Mouse (Mus musculus) c-Kit-positive CD71-positive TER-119-negative erythroid progenitor cells, embryonic 14.5 days (primary cell): ENCODE results near the gene Nphs2.
"Not testable (repeated sequence)": the region's sequence is repeated elsewhere in the genome, so short reads cannot be mapped to it uniquely, and the experiment has no call there.

Experiments used
- DNase-seq: peaks from one replicate; pipeline ENCODE4 v3.0.0-alpha.2; 2013; ENCODE audit warnings: low read depth

Gene Nphs2

DNA sequence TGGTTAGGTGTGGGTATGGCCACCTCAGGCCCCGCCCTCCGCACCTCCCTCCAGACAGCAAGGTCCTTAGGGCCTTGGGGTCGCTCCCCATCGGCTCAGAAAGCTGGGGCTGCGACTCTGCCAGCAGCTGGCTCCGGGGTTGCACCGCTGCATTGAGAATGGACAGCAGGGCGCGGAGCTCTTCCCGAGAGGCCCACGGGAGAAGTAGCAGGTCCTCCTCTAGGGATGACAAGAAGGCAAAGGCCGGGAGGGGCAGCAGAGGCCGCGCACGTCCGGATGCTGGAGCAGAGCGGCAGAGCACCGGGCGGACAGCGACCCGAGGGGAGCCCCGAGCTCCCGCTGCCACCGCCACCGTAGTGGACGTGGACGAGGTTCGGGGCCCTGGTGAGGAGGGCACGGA, at the start of gene Nphs2:
Nphs2 (plus strand) TSS at position 98 of the 400 bp plus-strand sequence.
- DNase-seq: no peak

DNA sequence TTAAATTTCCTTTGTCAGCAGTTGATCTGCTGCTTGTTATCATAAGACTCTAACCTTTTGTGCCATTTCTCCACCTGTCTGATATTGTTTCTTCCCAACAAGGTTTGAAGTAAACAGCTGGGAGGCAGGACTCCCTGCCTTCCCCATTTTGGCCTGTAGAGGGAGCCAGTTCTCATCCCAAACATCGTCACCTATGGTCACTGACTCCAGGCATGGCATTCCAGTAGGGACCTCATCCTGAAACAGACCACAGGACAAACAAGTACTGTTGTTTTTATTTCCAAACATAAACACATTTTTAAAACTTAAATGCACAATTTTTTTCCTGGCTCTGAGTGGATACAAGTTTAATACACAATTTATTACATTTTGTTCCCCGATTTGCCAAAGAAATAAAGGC, 47.2 kb upstream of the Nphs2 start:
- peak; percentile 33 for DNase-seq

DNA sequence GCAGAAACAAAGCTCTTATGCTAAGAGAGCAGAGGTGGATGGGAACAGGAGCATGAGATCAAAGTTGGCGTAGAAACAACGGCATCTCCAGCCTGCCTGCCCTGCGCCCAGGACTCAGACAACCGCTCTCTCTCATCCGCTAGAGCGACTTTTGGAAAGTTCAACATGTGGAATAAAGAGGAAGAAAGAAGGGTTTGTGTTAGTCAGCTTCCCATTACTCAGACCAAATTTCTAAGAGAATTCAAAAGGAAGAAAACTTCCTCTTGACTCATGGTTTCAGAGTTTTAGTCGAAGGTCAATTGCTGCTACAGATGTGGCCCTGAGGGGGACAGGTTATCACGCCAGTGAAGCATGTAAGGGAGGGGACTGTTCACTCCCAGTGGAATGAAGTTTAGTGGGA, 46.6 kb upstream of the Nphs2 start:
- DNase-seq: no peak

GRCm38 (mm10) chr1:156268546-156268945, 42.0 kb upstream of the Nphs2 start:
- DNase-seq: not testable (repeated sequence)

GRCm38 (mm10) chr1:156270471-156270870, 40.1 kb upstream of the Nphs2 start:
- no peak for DNase-seq

DNA sequence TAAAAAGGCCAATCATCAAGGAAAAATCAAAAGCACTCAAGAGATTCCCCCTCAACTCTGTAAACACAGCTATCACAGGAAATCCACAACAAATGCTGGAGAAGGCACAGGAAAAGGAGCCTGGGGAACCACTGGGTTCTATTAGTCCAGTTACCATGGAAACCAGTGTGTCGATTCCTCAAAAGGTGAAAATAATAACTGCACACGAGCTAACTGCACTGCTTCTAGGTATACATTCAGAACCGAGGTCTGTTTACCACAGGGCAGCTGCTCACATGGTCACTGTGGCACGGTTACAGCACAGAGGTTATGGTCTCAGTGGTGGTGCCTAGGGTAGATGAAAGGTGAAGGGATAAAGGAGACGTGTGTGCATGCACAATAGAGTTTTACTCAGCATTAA, 38.9 kb upstream of the Nphs2 start:
- no peak for DNase-seq

DNA sequence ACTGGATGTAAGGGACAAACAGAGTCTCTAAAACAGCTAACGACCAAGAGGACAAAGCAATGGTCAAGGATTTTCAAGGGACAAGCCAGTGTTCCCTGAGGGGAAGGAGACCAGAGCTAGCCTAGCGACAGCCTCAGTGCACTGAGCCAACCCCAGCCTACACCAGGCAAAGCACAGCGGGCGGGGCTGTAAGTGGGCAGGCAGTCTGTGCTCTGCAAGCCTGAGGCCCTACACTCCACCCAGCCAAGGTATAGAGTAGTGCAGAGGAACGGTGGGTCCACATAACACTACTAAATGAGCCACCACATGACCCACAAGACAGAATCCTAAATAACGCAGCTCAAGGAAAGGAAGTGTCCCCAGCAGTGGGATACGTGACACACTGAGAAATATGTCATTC, 36.9 kb upstream of the Nphs2 start:
- DNase-seq: no peak

DNA sequence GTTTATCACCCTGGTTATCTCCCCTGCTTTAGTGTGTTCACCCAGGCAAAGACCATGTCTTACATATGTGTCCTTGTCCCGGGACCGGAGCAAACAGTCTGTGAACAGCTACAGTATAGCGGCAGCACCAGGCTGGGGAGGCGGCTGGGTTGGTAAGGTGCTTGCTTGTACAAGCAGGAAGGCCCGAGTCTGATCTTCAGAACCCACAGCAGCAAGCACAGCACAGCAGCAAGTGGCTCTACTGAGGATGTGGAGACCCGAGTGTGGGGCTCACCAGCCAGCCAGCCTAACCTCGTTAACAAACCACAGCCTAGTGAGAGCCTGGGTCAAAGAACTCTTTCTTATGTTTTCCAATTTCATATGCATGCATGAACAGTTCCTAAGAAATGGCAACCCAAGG, 30.4 kb upstream of the Nphs2 start:
- no peak for DNase-seq

DNA sequence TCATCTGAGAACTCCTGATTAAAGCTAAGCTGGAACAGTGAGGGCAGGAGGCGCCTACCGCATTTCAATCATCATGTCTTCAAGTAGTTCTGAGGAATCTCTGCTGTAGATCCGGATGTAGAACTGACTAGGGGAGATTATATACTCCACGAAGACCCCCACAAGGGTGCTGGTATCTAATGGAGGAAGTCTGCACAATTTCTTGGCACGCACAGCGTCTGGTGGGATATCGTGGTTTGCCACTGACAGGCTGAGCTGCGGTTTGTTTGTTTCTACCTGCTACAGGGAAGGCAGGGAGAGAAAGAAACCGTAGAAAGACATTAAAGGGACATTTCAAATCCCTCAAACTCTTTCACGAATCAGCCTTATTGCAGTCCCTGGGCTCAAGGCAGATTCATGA, 26.3 kb upstream of the Nphs2 start:
- no peak for DNase-seq

DNA sequence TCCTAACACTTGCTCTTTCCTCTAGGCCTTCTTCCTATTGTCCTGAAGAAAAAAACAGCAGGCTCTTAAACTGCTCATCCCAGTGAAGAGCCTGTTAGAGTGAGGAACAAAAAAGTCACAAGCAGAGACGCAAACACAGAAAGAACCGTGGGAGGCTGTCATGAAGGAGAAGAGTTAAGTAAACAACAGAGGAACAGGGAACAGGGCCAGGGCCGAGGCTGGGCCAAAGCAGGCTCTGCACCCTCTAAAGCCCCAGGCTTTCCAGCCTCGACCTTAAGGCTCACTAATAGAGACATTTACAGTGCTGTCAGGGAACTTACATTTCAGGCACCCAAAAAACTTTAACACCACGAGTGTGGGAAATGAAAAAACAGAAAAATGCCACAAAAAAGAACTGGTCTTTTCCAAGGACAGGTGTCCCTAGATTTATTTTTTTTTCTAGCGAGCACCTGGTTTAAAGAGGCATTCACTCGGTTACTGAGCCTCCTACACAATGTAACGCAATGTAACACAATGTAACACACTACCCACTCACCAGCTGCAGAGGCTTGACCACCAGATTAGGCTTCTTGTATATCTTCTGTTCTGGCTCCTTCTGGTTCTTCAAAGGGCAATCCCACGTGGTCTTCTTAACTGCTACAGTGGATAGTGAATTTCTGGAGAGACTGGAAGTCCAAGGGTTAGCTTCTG, 25.5 kb upstream of the Nphs2 start:
- DNase-seq: no peak

DNA sequence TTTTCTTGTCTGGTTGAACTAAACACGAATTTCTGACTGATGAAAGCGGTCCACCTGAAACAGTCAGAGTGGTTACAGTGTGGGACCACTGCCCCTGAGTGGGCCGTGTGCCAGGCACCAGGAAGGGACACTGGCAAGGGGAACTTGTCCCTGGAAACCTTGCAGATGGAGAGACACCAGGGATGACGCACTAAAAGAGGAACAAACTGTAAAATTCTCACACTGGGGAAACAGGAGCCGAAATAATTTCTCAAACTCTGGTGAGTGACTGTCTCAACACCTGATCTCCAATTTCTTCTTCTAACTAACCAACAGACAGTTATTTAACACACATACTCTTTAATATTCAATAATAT, 25.0 kb upstream of the Nphs2 start:
- no peak for DNase-seq

DNA sequence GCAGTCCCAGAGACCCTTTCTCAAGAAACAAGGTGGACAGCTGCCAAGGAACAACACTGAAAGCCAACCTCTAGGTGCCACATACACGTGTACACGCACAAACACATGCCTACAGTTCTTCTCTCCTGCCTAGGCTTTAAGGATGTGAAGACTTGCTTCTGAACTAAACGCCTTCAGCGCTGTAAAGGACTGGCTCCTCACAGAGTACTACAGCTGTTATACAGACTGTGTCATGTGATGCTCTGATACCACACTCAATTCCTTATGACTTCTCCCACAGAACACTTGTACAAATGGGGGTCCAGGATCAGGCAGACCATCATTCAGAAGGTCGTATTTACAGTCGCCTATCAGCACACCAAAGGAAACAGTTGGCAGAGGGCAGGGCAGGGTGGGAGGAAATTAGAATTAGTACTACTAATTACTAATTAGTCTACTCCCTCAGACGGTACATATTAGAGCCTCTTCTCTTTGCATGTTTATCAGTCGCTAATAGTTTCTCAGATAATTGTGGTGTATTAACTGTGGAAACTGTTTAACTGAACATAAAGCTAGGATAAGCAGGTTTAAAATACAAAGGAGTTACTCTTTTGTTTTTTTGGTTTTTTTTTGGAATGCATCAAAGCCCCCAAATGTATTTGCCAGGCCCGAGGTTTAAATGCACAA, 21.8 kb upstream of the Nphs2 start:
- no peak for DNase-seq

DNA sequence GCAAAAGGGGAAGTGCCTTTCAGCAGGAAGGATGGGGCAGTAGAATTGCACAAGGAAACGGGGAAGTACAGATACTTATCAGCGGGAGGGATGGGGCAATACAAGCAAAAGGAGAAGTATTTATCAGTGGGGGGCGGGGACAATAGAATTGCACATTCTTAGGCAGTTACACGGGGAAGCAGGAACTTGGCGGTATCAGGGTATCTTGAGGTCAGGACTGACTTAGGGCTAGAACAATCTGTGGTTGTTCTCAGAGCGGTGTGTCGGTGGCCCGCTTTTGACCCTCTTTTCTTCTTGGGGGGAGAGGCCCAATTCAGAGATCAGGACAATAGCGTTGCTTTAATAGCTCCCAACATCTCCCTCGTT, 21.3 kb upstream of the Nphs2 start:
- not testable (repeated sequence) for DNase-seq

DNA sequence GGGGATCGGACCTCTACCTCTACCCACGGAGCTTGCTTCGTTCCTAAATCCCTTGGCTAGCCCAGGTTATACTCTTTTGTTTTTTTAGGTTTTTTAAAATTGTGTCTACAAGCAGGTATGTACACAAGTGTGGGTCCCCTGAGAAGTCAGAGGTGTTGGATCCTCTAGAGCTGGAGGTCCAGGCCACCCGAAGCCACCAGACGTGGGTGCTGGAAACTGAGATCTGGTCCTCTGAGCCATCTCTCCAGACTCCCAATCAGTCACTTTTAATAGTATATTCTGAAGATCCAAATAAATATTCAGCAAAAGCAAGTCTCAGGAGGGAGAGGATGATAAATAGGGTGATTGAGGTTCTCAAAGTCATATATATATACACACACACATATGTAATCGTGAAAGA, 20.5 kb upstream of the Nphs2 start:
- DNase-seq: no peak

DNA sequence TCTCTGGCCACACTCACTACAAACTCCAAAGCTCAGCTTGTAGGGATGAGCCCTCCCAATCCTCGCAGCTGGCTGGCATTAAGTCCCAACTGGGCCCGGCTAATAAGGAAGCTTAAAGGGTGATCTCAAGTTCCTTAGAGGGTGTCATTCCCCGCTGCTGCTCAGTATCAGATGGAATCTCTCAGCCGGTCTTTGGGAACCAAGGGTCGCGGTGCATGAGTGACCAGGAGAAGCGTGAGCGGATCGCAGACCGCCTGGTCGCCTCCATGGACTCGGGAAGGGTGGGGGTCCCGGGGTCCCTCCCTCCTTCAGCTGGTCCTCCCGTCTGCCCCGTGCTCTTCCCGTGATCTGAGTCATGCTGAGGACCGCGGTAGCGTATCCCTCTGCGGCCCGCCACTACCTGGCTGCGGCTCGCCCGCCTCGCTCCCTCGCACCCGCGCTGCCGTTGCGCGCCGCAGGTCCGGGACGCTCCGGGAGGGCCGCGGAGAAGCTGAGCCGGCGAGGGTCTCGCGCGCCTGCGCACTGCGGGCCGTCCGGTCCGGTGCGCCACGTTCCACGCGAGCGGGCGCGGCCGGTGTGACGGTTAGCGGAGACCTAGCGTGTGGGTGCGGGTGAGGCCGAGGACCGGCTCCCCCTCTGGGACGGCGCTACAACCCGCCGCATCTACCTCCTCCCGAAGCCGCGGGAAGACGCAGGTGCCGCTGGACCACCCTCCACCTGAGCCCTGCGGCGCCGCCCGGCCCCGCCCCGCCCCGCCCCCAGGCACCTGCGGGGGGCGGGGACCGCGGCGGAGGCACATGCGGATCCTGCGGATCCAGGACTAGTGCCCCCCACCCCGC, 7.4 kb upstream of the Nphs2 start, which contains the start of gene Tdrd5:
Tdrd5 (minus strand) TSS at position 754 of the 839 bp plus-strand sequence.
- no peak for DNase-seq

DNA sequence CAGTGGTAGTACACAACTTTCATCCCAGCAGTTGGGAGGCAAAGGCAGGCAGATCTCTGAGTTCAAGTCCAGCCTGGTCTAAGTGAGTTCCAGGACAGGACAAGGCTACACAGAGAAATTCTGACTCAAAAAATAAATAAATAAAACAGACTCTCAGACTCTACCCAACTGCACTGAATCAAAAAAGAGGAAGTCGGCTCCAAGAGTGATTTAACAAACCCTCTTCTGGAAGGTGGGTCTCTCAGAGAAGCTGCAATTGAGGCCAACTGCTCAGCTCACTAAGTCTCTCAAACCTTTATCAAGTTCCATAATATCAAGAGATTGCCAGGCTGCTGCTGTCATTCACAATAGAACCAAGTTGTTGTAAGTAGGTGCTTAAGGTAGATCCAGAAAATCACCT, 1.9 kb upstream of the Nphs2 start:
- DNase-seq: no peak

- DNase-seq: no peak
Measured at GRCm38 (mm10) chr1:156323126-156323525, 12.6 kb downstream of the Nphs2 start.

DNA sequence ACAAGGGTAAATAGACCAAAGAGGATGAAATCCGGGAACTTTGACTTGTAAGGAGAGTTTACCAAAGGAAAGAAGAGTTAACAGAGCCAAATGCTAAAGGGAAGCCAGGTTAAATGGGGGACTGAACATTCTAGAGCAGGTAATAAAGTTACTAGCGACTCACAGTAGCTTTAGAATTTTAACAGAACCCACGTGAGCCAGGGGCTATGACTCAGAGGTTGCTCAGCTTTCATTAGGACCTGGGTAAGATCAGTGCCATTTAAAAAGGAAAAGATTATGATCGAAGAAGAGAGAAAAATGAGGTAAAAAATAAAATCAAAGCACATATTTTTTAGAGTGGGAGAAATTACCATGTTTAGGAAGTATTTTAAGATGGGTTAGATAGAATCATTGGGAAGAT, 30.3 kb downstream of the Nphs2 start:
- no peak for DNase-seq

- DNase-seq: no peak
Measured at GRCm38 (mm10) chr1:156344433-156344832, 33.9 kb downstream of the Nphs2 start.

DNA sequence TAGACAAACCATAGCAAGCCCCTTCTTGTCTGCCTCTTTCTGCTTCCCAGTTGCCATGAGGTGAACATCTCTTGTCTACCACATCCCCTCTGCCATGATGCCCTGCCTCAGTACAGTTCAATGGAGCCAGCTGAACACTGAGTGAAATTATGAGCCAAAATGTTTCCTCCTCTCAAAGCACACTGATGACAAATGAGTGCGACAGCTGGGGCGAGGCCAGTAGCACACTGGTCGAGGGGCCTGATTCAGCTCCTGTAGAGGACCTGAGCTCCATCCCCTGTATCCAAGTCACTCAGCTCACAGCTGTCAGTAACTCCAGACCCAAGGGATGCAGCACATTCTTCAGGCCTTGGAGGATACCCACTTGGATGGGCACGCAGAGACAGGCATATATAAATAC, 35.1 kb downstream of the Nphs2 start:
- no peak for DNase-seq

DNA sequence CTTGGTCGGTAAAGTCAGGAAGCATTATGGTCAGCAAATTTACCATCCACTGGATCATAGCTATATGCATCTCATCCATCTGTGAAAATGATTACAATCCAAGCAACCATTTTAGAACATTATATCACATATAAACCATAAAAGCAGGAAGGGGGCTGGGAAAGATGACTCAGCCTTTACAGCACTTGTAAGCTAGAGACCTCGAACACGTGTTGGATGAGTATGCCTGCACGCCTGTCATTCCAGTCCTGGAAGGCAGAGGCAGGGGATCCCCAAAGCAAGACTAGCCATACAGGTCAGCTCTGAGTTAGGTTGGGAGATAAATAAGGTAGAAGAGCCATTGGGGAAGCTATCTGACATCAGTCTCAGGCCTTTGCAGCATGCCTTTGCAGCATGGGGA, 38.5 kb downstream of the Nphs2 start:
- no peak for DNase-seq

- DNase-seq: no peak
Measured at GRCm38 (mm10) chr1:156350441-156350840, 39.9 kb downstream of the Nphs2 start.

GRCm38 (mm10) chr1:156352466-156352865, 41.9 kb downstream of the Nphs2 start:
- DNase-seq: no peak
